Mouse (Mus musculus) C2C12 (cell line): ENCODE measurements around the gene Abcd3.

Experiments
- CTCF ChIP-seq: IDR thresholded peaks from one replicate; pipeline ENCODE4 v1.5.1; 2011; ENCODE audit not compliant: control insufficient read depth, insufficient read depth, insufficient read length
- MYOG ChIP-seq: IDR thresholded peaks from one replicate; pipeline ENCODE4 v1.6.1; 2011; ENCODE audit not compliant: control insufficient read depth, insufficient read length; ENCODE audit errors: extremely low read depth
- USF1 ChIP-seq: IDR thresholded peaks from one replicate; pipeline ENCODE4 v1.6.1; 2011; ENCODE audit warnings: low read depth, mild to moderate bottlenecking, control low read depth, moderate library complexity

DNA sequence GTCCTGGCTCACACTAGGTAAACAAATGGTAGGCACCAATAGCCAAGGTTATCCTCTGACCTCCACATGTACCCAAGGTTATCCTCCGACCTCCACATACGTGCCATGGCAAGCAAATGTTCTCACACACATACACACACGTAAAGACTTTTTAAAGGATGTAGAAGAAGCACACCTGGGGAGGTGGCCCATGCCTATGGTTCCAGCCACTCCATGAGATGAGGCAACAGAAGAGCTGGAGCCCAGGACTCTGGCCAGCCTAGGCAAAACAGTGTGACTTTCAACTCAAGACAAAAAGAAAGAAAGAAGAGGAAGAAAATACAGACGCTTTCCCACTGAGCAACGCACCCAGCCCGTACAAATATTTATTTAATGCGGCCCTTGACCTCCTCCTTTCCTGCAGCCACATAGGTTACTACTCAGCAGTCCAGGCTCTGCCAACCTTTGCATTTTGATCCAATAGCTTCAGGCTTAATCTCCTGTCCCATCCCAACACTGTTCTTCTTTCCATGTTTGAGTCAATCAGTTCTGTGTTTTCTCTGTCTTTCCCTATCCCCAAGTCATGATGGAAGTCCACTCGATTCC lies 6.5 kb upstream of the Abcd3 start:
- TF ChIP-seq MYOG (no peak), CTCF (no peak), USF1 (no peak)
